Mouse (Mus musculus): ENCODE data around the gene Odf4.
"Not testable (repeated sequence)": the region's sequence is repeated elsewhere in the genome, so short reads cannot be mapped to it uniquely, and the experiment has no call there.

The Odf4 gene

DNA sequence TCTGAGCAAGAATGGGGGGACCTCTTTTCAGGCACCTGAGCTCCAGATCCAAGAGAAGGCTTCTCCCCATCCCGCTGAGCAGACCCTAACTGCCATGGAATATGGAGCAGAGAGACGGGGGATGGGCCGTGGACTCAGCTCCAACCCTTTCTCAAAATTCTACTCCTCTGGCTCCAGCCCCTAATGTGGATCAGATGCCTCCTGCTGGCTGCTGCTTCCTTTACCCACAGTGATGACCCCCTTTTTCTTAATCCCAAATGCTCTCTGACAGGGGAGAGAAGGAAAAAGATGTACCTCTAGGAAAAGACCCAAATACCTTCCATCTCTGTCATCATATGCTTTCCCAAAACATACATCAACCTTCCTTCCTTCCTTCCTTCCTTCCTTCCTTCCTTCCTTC, at the start of gene Odf4:
Gene Odf4 (minus strand): TSS at position 101 of the 400 bp plus-strand sequence.
- Histone ChIP-seq H3K36me3 (ENCODE audit: control insufficient read depth, insufficient read depth, low read length, poor library complexity, severe bottlenecking) (no peaks in the 10 kb centered on the region), H3K27me3 (ENCODE audit: control insufficient read depth, insufficient read depth, low read length, poor library complexity, severe bottlenecking) (no peaks in the 10 kb centered on the region)
- no peak for DNase-seq (ENCODE audit: low read depth, low spot score)

DNA sequence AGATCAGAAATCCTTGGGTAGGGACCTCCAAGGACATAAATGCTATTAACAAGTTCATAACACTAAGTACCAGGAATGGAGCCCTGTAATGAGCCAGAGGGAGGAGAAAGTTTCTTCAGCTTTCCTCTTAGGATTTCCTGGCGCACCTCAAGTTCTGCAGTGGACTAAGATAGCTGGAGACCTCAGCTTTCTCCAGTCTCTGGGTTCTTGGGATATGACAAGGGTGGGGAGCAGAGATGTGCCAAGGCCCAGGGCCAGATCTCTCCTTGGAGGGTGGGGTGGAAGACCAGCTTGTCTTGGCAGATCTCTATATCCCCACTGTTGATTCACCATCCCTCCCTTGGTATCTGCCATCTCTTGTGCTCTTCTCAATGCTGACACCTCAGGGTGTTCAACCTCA, 48.7 kb upstream of the Odf4 start:
- no peaks in the 10 kb centered on the region for H3K27me3 ChIP-seq (ENCODE audit: control insufficient read depth, insufficient read depth, low read length, poor library complexity, severe bottlenecking)
- no peaks in the 10 kb centered on the region for H3K36me3 ChIP-seq (ENCODE audit: control insufficient read depth, insufficient read depth, low read length, poor library complexity, severe bottlenecking)
- no peak for DNase-seq (ENCODE audit: low read depth, low spot score)

DNA sequence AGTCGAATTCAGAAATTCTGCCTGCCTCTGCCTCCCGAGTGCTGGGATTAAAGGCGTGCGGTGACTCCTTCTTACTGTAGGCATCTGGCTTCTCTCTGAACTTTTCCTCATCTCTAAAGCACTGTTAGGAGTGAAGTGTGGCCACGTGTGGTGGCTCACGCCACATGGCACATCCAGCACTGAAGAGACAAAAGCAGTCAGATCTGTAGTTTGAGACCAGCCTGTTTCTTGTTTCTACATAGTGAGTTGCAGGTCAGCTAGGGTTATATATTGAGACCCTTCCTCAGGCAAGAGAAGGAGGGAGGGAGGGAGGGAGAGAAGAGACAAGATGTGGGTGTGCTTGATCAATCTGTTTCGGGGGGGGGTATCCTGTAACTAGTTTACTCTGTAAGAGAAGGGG, 48.2 kb upstream of the Odf4 start, which contains the start of gene Rangrf:
Gene Rangrf (minus strand): TSS at position 101 of the 400 bp plus-strand sequence.
- Histone ChIP-seq H3K27me3 (ENCODE audit: control insufficient read depth, insufficient read depth, low read length, poor library complexity, severe bottlenecking) (no peaks in the 10 kb centered on the region), H3K36me3 (ENCODE audit: control insufficient read depth, insufficient read depth, low read length, poor library complexity, severe bottlenecking) (no peaks in the 10 kb centered on the region)
- DNase-seq (ENCODE audit: low read depth, low spot score): no peak

DNA sequence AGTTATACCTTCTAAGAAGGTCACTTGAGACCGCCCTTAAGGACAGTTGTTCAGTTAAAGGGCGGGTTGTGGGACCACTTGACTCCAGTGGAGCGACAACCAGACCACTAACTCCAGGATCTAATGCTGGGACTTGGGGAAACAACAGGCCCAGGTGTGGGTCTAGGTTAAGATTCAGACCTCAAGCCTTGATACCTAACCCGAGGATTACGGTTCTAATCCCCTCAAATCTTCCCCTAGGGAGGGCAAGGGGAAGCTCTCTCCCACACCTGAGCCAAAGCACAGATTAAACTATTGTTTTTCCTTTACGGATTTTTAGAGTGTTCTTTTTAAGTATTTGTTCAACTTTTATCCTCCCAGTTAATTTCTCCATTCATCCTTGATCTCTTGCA, 47.2 kb upstream of the Odf4 start:
- Histone ChIP-seq H3K36me3 (ENCODE audit: control insufficient read depth, insufficient read depth, low read length, poor library complexity, severe bottlenecking) (no peaks in the 10 kb centered on the region), H3K27me3 (ENCODE audit: control insufficient read depth, insufficient read depth, low read length, poor library complexity, severe bottlenecking) (no peaks in the 10 kb centered on the region)
- no peak for DNase-seq (ENCODE audit: low read depth, low spot score)

DNA sequence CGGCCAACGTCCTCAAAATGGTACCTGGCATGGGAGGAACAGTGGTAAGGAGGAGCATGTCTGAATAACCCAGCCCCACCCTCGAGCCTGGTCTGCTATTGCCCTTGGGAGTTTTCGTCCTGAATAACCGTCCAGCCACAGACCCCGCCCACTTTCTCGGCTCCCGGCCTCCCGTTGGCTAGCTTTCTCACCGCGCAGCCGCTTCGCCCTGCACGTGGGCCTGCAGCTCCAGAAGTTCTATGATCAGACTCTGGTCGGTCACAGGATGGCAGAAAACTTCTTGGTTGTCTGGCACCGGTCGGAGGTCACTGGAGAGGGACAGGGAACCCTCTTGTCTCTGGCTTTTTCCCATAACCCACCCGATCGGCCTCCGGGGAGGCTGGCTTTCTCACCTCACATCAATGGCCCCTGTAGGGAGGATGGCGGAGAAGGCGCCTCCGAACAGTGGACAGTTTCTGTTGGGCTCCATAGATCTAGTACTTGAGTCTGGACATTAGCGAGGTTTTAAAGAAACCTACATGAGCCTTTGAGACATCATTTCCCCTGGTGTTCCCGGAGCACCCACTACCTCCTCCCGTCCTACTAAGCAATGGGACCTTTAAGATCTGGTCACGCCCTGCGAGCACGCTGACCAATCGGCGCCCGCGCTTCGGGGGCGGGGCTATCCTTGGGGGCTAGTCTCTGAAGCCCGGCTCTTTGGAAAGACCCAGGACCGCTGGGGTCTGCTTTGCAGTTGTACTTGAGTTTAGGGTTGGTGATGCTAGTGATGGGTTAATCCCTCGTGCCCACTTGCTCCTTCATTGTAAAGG, 46.6 kb upstream of the Odf4 start:
- not testable (repeated sequence) for H3K27me3 ChIP-seq (ENCODE audit: control insufficient read depth, insufficient read depth, low read length, poor library complexity, severe bottlenecking); H3K36me3 ChIP-seq (ENCODE audit: control insufficient read depth, insufficient read depth, low read length, poor library complexity, severe bottlenecking)
- peak; percentile 70 for DNase-seq (ENCODE audit: low read depth, low spot score)

DNA sequence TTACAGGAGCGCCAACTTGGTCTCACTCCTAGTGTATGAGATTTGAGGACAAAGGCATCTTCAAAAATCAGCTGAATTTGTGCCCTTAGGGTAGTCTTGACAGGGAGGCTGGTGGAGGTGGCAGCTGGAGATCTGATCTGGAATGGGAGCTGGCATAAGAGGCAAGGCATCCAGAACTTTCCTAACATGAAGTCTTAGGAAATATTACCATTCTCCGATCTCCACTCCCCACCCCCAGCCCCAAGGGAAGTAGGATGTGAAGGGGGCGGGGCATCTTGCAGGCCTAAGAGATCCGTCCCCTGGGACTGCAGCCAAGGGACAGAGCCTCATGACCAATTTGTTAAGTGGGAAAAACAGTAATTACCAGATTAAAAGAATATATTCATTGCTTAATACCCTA, 43.4 kb upstream of the Odf4 start:
- Histone ChIP-seq H3K27me3 (ENCODE audit: control insufficient read depth, insufficient read depth, low read length, poor library complexity, severe bottlenecking) (no peaks in the 10 kb centered on the region), H3K36me3 (ENCODE audit: control insufficient read depth, insufficient read depth, low read length, poor library complexity, severe bottlenecking) (no peaks in the 10 kb centered on the region)
- DNase-seq (ENCODE audit: low read depth, low spot score): no peak

DNA sequence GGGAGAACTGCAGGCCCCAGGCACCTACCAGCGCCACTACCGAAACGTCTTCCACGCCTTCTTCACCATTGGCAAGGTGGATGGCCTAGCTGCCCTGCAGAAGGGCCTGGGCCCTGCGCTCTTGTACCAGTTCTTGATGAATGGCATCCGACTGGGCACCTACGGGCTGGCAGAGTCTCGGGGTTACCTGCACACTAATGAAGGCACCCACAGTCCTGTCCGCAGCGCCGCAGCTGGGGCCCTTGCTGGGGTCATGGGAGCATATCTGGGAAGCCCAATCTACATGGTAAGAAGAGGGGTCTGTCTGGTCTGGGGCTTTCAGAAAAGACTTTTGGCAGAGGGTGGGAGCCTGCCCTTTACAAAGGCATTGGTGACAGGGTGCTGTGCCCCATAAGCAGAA, 41.9 kb upstream of the Odf4 start:
- H3K36me3 ChIP-seq (ENCODE audit: control insufficient read depth, insufficient read depth, low read length, poor library complexity, severe bottlenecking): no peaks in the 10 kb centered on the region
- DNase-seq (ENCODE audit: low read depth, low spot score): no peak
- H3K27me3 ChIP-seq (ENCODE audit: control insufficient read depth, insufficient read depth, low read length, poor library complexity, severe bottlenecking): no peaks in the 10 kb centered on the region

DNA sequence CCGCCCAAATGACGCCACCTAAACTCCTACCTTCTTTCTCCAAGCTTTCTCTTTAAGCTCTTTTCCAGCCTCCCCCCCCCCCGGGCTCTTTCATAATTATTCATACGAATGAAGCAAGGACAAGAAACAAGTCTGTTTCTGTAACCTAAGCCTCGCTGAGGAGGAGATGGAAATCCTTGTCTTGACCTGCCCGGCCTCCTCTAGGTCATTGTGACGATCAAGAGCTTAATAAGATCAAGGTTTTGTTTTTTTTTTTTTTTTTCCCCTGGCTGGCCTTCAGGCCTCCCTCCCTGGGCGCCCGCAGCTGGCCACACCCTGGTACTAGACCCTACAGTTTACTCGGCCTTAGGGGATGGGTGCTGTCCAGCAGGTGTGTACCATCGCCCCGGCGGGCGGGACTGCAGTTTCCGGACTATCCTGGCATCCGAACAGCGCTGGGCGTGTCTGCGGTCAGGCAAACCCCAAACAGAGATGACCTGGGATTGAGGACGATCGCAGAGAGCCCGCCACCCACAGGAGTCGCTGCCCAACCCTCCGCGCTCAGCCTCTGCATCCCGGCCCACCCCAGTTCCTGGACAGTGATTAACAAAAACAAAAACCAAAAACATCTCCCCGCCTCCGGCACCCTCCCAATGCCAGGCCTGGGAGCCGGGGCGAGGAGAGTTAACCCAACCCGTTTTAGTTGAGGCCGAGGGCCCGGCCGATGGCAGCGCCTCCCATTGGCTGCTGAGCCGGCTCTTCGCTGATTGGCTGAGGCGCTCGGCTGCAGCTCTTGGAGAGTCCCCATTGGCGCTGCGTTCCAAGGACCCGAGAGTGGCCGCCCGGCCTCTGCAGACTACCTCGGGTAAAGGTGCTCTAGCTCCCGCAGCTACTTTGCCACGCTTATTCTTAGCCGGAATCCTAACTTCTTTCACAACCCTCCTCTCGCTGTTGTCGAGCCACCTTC, 40.7 kb upstream of the Odf4 start, which contains the start of gene Slc25a35:
Gene Slc25a35 (plus strand): TSS at position 795 of the 946 bp plus-strand sequence.
- no peaks in the 10 kb centered on the region for H3K36me3 ChIP-seq (ENCODE audit: control insufficient read depth, insufficient read depth, low read length, poor library complexity, severe bottlenecking)
- H3K27me3 ChIP-seq (ENCODE audit: control insufficient read depth, insufficient read depth, low read length, poor library complexity, severe bottlenecking): no peaks in the 10 kb centered on the region

DNA sequence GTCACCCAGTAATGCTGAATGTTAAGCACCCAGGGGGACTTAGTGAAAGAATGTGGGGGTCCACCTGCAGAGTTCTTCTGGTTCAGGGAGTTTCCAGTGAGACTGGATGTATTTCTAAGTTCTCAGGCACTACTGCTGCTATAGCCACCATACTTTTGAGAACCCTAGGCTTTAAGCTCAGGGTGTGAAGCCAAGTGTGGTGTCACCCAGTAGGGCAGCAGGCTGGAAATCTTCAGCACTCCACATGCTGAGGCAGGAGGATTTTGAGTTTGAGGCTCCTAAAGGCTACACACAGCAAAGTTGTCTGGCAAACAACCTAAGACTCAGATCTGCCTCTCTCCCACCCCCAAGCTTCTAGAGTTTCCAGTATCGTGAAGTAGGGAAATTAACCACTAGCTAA, 39.7 kb upstream of the Odf4 start:
- H3K36me3 ChIP-seq (ENCODE audit: control insufficient read depth, insufficient read depth, low read length, poor library complexity, severe bottlenecking): no peaks in the 10 kb centered on the region
- DNase-seq (ENCODE audit: low read depth, low spot score): peak; percentile 12
- no peaks in the 10 kb centered on the region for H3K27me3 ChIP-seq (ENCODE audit: control insufficient read depth, insufficient read depth, low read length, poor library complexity, severe bottlenecking)

More for the DNA sequence above, 40.7 kb upstream of the Odf4 start, which contains the start of gene Slc25a35:
- peak; percentile 87 for DNase-seq (ENCODE audit: low read depth, low spot score)

DNA sequence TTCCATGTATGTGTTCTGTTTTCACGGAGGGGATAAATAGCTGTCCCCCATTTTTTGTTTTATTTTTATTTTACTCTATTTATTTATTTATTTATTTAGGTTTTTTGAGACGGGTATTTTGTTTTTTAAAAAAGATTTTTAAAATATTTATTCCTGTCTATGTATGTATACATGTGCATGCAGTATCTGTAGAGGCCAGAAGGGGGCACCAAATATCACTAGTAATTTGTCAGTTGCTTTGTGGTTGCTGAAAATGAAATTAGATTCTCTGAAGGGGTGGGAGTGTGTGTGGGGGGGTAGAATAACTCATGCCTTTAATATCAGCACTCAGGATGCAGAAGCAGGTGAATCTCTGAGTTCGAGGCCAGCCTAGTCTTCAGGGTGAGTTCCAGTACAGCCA, 39.0 kb upstream of the Odf4 start:
- peak; percentile 91 for DNase-seq (ENCODE audit: low read depth, low spot score)
- Histone ChIP-seq H3K27me3 (ENCODE audit: control insufficient read depth, insufficient read depth, low read length, poor library complexity, severe bottlenecking) (no peaks in the 10 kb centered on the region), H3K36me3 (ENCODE audit: control insufficient read depth, insufficient read depth, low read length, poor library complexity, severe bottlenecking) (no peaks in the 10 kb centered on the region)

DNA sequence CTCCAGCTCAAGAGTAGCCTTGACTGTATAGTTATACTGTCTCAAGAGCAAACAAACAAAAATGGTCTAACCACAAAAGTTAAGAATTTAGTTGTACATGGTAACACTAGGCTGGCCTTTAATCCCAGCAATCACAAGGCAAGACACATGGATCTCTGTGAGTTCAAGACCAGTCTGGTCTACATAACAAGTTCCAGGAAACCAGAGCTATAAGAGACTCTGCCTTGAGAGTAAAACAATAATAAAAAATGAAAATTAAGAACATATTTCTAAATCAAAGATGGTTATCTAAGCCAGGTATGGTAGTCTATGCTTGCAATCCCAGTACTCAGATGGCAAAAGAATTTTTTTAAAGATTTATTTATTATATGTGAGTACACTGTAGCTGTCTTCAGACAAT, 38.2 kb upstream of the Odf4 start:
- Histone ChIP-seq H3K27me3 (ENCODE audit: control insufficient read depth, insufficient read depth, low read length, poor library complexity, severe bottlenecking) (no peaks in the 10 kb centered on the region), H3K36me3 (ENCODE audit: control insufficient read depth, insufficient read depth, low read length, poor library complexity, severe bottlenecking) (no peaks in the 10 kb centered on the region)
- no peak for DNase-seq (ENCODE audit: low read depth, low spot score)

DNA sequence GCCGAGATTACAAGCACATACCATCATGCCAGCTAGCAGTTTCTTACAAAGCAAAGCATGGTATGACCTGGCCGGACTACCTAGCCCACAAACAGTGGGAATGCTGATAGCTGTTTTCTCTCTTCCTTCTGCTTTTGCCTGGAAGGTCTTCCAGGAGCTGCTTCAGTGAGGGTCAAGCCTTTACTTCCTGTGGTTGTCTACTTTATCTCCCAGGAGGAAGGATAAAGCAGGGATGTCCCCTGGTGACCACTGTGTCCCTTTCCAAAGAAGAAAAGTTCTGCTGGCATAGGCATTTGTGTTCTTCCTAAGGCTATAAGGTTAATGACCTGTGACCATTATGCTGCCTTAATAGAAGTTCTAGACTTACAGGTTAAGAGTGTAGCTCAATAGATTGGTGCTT, 36.5 kb upstream of the Odf4 start:
- Histone ChIP-seq H3K36me3 (ENCODE audit: control insufficient read depth, insufficient read depth, low read length, poor library complexity, severe bottlenecking) (no peaks in the 10 kb centered on the region), H3K27me3 (ENCODE audit: control insufficient read depth, insufficient read depth, low read length, poor library complexity, severe bottlenecking) (no peaks in the 10 kb centered on the region)
- DNase-seq (ENCODE audit: low read depth, low spot score): no peak

DNA sequence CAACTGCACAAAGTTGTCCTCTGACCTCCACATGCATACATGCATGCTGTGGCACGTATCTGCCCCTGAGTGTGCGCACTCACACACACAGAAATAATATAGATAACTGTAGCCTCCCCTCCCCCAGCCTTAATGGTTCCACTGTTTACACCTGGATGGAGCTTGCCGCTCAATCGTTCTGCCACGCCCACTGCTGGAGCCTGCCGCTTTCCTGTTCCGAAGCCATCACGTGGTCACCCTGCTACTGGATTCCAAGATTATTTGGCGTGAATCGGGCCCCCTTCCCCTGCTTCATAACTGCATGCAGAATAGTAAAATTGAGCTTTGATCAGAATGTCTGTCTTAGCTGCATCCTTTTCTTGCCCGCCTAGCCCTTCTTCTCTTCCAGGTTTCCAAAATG, 35.3 kb upstream of the Odf4 start:
- not testable (repeated sequence) for H3K27me3 ChIP-seq (ENCODE audit: control insufficient read depth, insufficient read depth, low read length, poor library complexity, severe bottlenecking); H3K36me3 ChIP-seq (ENCODE audit: control insufficient read depth, insufficient read depth, low read length, poor library complexity, severe bottlenecking); DNase-seq (ENCODE audit: low read depth, low spot score)

DNA sequence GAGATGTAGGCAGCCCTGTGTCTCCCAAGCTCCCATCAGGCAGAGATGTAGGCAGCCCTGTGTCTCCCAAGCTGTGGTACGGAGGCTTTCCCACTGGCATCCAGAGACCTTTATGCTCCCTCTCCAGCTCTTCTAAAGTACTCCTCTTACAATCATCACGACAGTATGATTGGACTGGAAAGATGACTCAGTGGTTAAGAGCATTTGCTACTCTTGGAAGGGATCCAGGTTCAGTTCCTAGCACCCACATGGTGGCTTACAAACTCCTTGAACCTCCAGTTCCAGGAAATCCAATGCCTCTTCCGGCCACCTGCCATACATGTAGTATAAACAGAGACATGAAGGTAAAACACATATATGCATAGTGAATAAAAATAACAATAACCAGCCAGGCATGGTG, 34.7 kb upstream of the Odf4 start:
- H3K27me3 ChIP-seq (ENCODE audit: control insufficient read depth, insufficient read depth, low read length, poor library complexity, severe bottlenecking): no peaks in the 10 kb centered on the region

DNA sequence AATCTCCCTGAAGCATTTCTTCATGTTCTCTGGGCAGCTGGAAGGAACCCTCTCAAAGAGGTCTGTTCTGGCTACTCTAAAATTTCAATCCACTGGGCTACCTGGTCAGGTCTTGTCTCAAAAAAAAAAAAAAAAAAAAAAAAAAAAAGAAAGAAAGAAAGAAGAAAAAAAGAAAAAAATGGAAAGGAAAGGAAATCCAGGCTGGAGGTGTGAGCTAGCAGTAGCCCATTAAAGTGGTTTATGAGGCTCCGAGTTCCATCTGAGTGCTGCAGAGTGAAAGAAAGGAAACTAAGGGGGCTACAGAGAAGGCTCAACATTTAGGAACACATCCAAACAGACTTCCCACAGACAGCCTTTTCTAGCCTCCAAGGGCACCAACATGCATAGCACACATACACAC, 31.1 kb upstream of the Odf4 start:
- H3K27me3 ChIP-seq (ENCODE audit: control insufficient read depth, insufficient read depth, low read length, poor library complexity, severe bottlenecking): no peaks in the 10 kb centered on the region
- H3K36me3 ChIP-seq (ENCODE audit: control insufficient read depth, insufficient read depth, low read length, poor library complexity, severe bottlenecking): no peaks in the 10 kb centered on the region
- DNase-seq (ENCODE audit: low read depth, low spot score): no peak

More for the DNA sequence above, 34.7 kb upstream of the Odf4 start:
- no peak for DNase-seq (ENCODE audit: low read depth, low spot score)
- H3K36me3 ChIP-seq (ENCODE audit: control insufficient read depth, insufficient read depth, low read length, poor library complexity, severe bottlenecking): no peaks in the 10 kb centered on the region
